9 mouse cellular contexts compared by ENCODE assay signal in genomic region chr5:116476006-116476405, GRCm38 (mm10). TPM values are rescaled to one million over a fixed set of nuclear protein-coding genes. Genes with fewer than 3 reads are reported as not detected.
DNase-seq lines count a peak whose midpoint lies in the region; ATAC-seq and TF ChIP-seq lines count a peak whose summit lies in the region.
"Had no signal": no experiment of that assay in that cellular context is flagged by ENCODE, and none has a peak within 500 bp of the region (broad histone marks: within the 10 kb centered on the region; RNA-seq: fewer than 3 reads in every experiment).

No protein-coding gene starts in this region.

- no peak overlapping the region for H3K4me3 ChIP-seq in intestine, embryonic 14.5 days (ENCODE audit: low read depth, low read length)
- H3K4me3 ChIP-seq in intestine, embryonic 15.5 days (replicated peaks), result no peak overlapping the region
- H3K4me3 ChIP-seq in forebrain, embryonic 11.5 days (ENCODE audit: low read depth, low read length), result no peak overlapping the region
- no peak overlapping the region for H3K4me3 ChIP-seq in limb, embryonic 14.5 days (replicated peaks; ENCODE audit: low read length)
- no peak overlapping the region for H3K4me3 ChIP-seq in stomach, postnatal 0 days (ENCODE audit: low read depth, low read length)
- H3K4me3 ChIP-seq: liver, embryonic 15.5 days had no signal

- no peak overlapping the region for H3K27ac ChIP-seq in intestine, embryonic 14.5 days (ENCODE audit: low read depth)
- H3K27ac ChIP-seq in intestine, embryonic 15.5 days, result no peak overlapping the region
- H3K27ac ChIP-seq in forebrain, embryonic 11.5 days (ENCODE audit: low read depth, low read length), result no peak overlapping the region
- H3K27ac ChIP-seq in limb, embryonic 14.5 days (replicated peaks; ENCODE audit: low read depth, low read length), result no peak overlapping the region
- H3K27ac ChIP-seq in stomach, postnatal 0 days (replicated peaks), result no peak overlapping the region
- H3K27ac ChIP-seq: liver, embryonic 15.5 days had no signal

- H3K36me3 ChIP-seq in intestine, embryonic 14.5 days (ENCODE audit: control insufficient read depth, insufficient read depth, low read length), result no peaks in the 10 kb centered on the region
- no peaks in the 10 kb centered on the region for H3K36me3 ChIP-seq in intestine, embryonic 15.5 days
- no peaks in the 10 kb centered on the region for H3K36me3 ChIP-seq in forebrain, embryonic 11.5 days (ENCODE audit: control insufficient read depth, insufficient read depth, low read length)
- H3K36me3 ChIP-seq in limb, embryonic 14.5 days (ENCODE audit: control insufficient read depth, insufficient read depth, low read length), result no peaks in the 10 kb centered on the region
- H3K36me3 ChIP-seq in stomach, postnatal 0 days (ENCODE audit: control insufficient read depth, insufficient read depth, low read length), result no peaks in the 10 kb centered on the region
- H3K36me3 ChIP-seq: liver, embryonic 15.5 days had no signal

- no peak for TF ChIP-seq EP300 in stomach, postnatal 0 days (optimal IDR thresholded peaks at IDR 0.05)

- no peaks in the 10 kb centered on the region for H3K9me3 ChIP-seq in intestine, embryonic 14.5 days (ENCODE audit: control insufficient read depth, low read length)
- no peaks in the 10 kb centered on the region for H3K9me3 ChIP-seq in intestine, embryonic 15.5 days
- H3K9me3 ChIP-seq in forebrain, embryonic 11.5 days (ENCODE audit: control insufficient read depth, low read length), result no peaks in the 10 kb centered on the region
- H3K9me3 ChIP-seq in limb, embryonic 14.5 days (ENCODE audit: control insufficient read depth, low read length), result no peaks in the 10 kb centered on the region
- H3K9me3 ChIP-seq in stomach, postnatal 0 days (ENCODE audit: control insufficient read depth, low read length), result no peaks in the 10 kb centered on the region
- H3K9me3 ChIP-seq: liver, embryonic 15.5 days had no signal

- H3K27me3 ChIP-seq in intestine, embryonic 14.5 days (replicated peaks; ENCODE audit: control insufficient read depth, insufficient read depth, low read length), result no peaks in the 10 kb centered on the region
- no peaks in the 10 kb centered on the region for H3K27me3 ChIP-seq in intestine, embryonic 15.5 days (replicated peaks)
- H3K27me3 ChIP-seq in forebrain, embryonic 11.5 days (ENCODE audit: control insufficient read depth, insufficient read depth, low read length), result no peaks in the 10 kb centered on the region
- no peaks in the 10 kb centered on the region for H3K27me3 ChIP-seq in limb, embryonic 14.5 days (ENCODE audit: control insufficient read depth, insufficient read depth, low read length)
- H3K27me3 ChIP-seq in stomach, postnatal 0 days (ENCODE audit: control insufficient read depth, insufficient read depth, low read length), result no peaks in the 10 kb centered on the region

- peak; percentile 86 for TF ChIP-seq CTCF in stomach, postnatal 0 days (IDR thresholded peaks at IDR 0.05; ENCODE audit: low read depth)

- no peak overlapping the region for H3K9ac ChIP-seq in intestine, embryonic 14.5 days (ENCODE audit: low read length)
- H3K9ac ChIP-seq in intestine, embryonic 15.5 days, result no peak overlapping the region
- no peak overlapping the region for H3K9ac ChIP-seq in forebrain, embryonic 11.5 days (ENCODE audit: low read length)
- H3K9ac ChIP-seq in limb, embryonic 14.5 days (ENCODE audit: low read depth, low read length, severe bottlenecking), result no peak overlapping the region
- H3K9ac ChIP-seq in stomach, postnatal 0 days (ENCODE audit: low read length), result no peak overlapping the region
- H3K9ac ChIP-seq: liver, embryonic 15.5 days had no signal

- no peak for ATAC-seq in intestine, embryonic 14.5 days (replicated peaks; ENCODE audit: low FRiP score, low TSS enrichment, low read depth)
- no peak for ATAC-seq in intestine, embryonic 15.5 days
- no peak for ATAC-seq in forebrain, embryonic 11.5 days (replicated peaks; ENCODE audit: low FRiP score)
- peak; percentile 50; the same call in 1 of the 2 replicates for ATAC-seq in limb, embryonic 14.5 days (ENCODE audit: low FRiP score, low read depth)
- peak; percentile 47; the same call in 1 of the 2 replicates for ATAC-seq in stomach, postnatal 0 days (ENCODE audit: low FRiP score, low TSS enrichment)

- peak; percentile 85 for DNase-seq in intestine, embryonic 14.5 days (ENCODE audit: low spot score)
- DNase-seq in 3134 (ENCODE audit: extremely low read depth, insufficient read length, low spot score) (peak; percentile 17), MN1 (ENCODE audit: low spot score) (peak; percentile 65)
- DNase-seq in forebrain, embryonic 11.5 days (ENCODE audit: low spot score), result peak; percentile 82
- DNase-seq in limb, embryonic 14.5 days (ENCODE audit: low spot score), result peak; percentile 73
- DNase-seq in stomach, postnatal 0 days (ENCODE audit: low spot score), result peak; percentile 46
- no peak for DNase-seq in right cerebral cortex, postnatal 36 days (ENCODE audit: low spot score in 2 of 2)

- H3K4me2 ChIP-seq in intestine, embryonic 14.5 days (ENCODE audit: low read length), result no peak overlapping the region
- H3K4me2 ChIP-seq in intestine, embryonic 15.5 days (replicated peaks), result no peak overlapping the region
- H3K4me2 ChIP-seq in forebrain, embryonic 11.5 days (ENCODE audit: low read depth, low read length, severe bottlenecking), result no peak overlapping the region
- no peak overlapping the region for H3K4me2 ChIP-seq in limb, embryonic 14.5 days (replicated peaks; ENCODE audit: low read depth, low read length, severe bottlenecking)
- no peak overlapping the region for H3K4me2 ChIP-seq in stomach, postnatal 0 days (replicated peaks; ENCODE audit: low read depth)
- H3K4me2 ChIP-seq: liver, embryonic 15.5 days had no signal

- WGBS in intestine, embryonic 14.5 days, result 10% methylated on average over 15 of the region's 15 CpGs
- 13% methylated on average over 15 of the region's 15 CpGs for WGBS in intestine, embryonic 15.5 days
- WGBS in forebrain, embryonic 11.5 days, result 13% methylated on average over 15 of the region's 15 CpGs
- 10% methylated on average over 15 of the region's 15 CpGs for WGBS in limb, embryonic 14.5 days
- 10% methylated on average over 15 of the region's 15 CpGs for WGBS in stomach, postnatal 0 days

- no peaks in the 10 kb centered on the region for H3K4me1 ChIP-seq in intestine, embryonic 14.5 days (replicated peaks; ENCODE audit: control insufficient read depth, insufficient read depth, low read length)
- H3K4me1 ChIP-seq in intestine, embryonic 15.5 days (replicated peaks), result no peaks in the 10 kb centered on the region
- H3K4me1 ChIP-seq in forebrain, embryonic 11.5 days (replicated peaks; ENCODE audit: control insufficient read depth, insufficient read depth, low read length), result no peaks in the 10 kb centered on the region
- no peaks in the 10 kb centered on the region for H3K4me1 ChIP-seq in limb, embryonic 14.5 days (ENCODE audit: control insufficient read depth, insufficient read depth, low read length)
- H3K4me1 ChIP-seq in stomach, postnatal 0 days (replicated peaks; ENCODE audit: control insufficient read depth, insufficient read depth), result no peaks in the 10 kb centered on the region
- H3K4me1 ChIP-seq: liver, embryonic 15.5 days had no signal

- TF ChIP-seq POLR2A in limb, embryonic 14.5 days (IDR thresholded peaks at IDR 0.05; ENCODE audit: borderline replicate concordance, extremely low read depth, insufficient read depth, insufficient read length), result no peak

RNA-seq across cellular contexts. Expression of gene Hspb8, which starts 53.3 kb away (rescaled TPM):
- 9.5 and 11.2 TPM in 2 replicates for polyA plus RNA-seq in intestine, embryonic 14.5 days (2014; fragmentation: Nextera tagmentation; extraction: Ambion mirVana)
- 11.4 and 12.1 TPM in 2 replicates for polyA plus RNA-seq in intestine, embryonic 15.5 days (2015; fragmentation: Nextera tagmentation; extraction: Ambion mirVana)
- 8.0 and 9.8 TPM in 2 replicates for polyA plus RNA-seq in forebrain, embryonic 11.5 days (2014; fragmentation: Nextera tagmentation; extraction: Ambion mirVana)
- polyA plus RNA-seq in limb, embryonic 14.5 days (2012; rRNA removed), result 25.3 and 25.6 TPM in 2 replicates
- polyA plus RNA-seq in limb, embryonic 14.5 days (2014; fragmentation: Nextera tagmentation; extraction: Ambion mirVana), result 16.0 and 19.7 TPM in 2 replicates
- 28.9 and 29.0 TPM in 2 replicates for polyA plus RNA-seq in stomach, postnatal 0 days (2015; fragmentation: Nextera tagmentation; extraction: Ambion mirVana)

Comparison
In these comparisons a context has a peak if more than half of its experiments do, and no peak if none do; other contexts are left out.
1. ATAC-seq: peak in limb, embryonic 14.5 days (single experiment) and stomach, postnatal 0 days (single experiment); none in intestine, embryonic 14.5 days (single experiment), intestine, embryonic 15.5 days (single experiment) and forebrain, embryonic 11.5 days (single experiment).
2. DNase-seq: peak in intestine, embryonic 14.5 days (single experiment), 3134 (single experiment), MN1 (single experiment), forebrain, embryonic 11.5 days (single experiment), limb, embryonic 14.5 days (single experiment) and stomach, postnatal 0 days (single experiment); none in right cerebral cortex, postnatal 36 days (0 of 2).